Mouse (Mus musculus) kidney, postnatal 0 days (tissue): ENCODE results near the gene Syt7. TPM values are rescaled to one million over a fixed set of nuclear protein-coding genes. Genes with fewer than 3 reads are reported as not detected.
A peak's percentile ranks its signal among the peaks of the same experiment; 100 is the strongest.

ENCODE experiments used
- ATAC-seq: fragments of 200-750 bp; cut with Nextera tagmentation; replicated peaks from 2 replicates; pipeline ENCODE4 v1.8.0; 2017; ENCODE audit warnings: low read depth, moderate number of reproducible peaks, moderate TSS enrichment, moderate library complexity; ENCODE audit not compliant: low FRiP score
- DNase-seq: peaks from one replicate; pipeline ENCODE4 v3.0.0-alpha.2; 2016; ENCODE audit warnings: low spot score
- H3K27ac ChIP-seq: fragments of 300-500 bp; sonication (generic); 2 replicates; pipeline ENCODE4 v1.5.1; 2014; ENCODE audit warnings: mild to moderate bottlenecking
- H3K27me3 ChIP-seq: fragments of 300-500 bp; sonication (generic); 2 replicates; pipeline ENCODE4 v1.6.1; 2014; ENCODE audit warnings: low read length, mixed read lengths; ENCODE audit not compliant: insufficient read depth
- H3K36me3 ChIP-seq: fragments of 300-500 bp; sonication (generic); 2 replicates; pipeline ENCODE4 v1.6.1; 2014; ENCODE audit warnings: low read length, mixed read lengths; ENCODE audit not compliant: insufficient read depth
- H3K4me1 ChIP-seq: fragments of 300-500 bp; sonication (generic); replicated peaks from 2 replicates; pipeline ENCODE4 v1.6.1; 2014; ENCODE audit warnings: antibody characterized with exemption, low read length, mixed read lengths; ENCODE audit not compliant: insufficient read depth
- H3K4me2 ChIP-seq: fragments of 300-500 bp; sonication (generic); 2 replicates; pipeline ENCODE4 v1.6.1; 2014; ENCODE audit warnings: mild to moderate bottlenecking, low read length, moderate library complexity, mixed read lengths
- H3K4me3 ChIP-seq: fragments of 300-500 bp; sonication (generic); replicated peaks from 2 replicates; pipeline ENCODE4 v1.5.1; 2014; ENCODE audit warnings: low read depth, low read length
- H3K9ac ChIP-seq: fragments of 300-500 bp; sonication (generic); 2 replicates; pipeline ENCODE4 v1.6.1; 2014; ENCODE audit warnings: low read depth, low read length
- H3K9me3 ChIP-seq: fragments of 300-500 bp; sonication (generic); replicated peaks from 2 replicates; pipeline ENCODE4 v1.6.1; 2016; ENCODE audit warnings: low read length, inconsistent platforms, mixed read lengths
- CTCF ChIP-seq: IDR thresholded peaks from 2 replicates; pipeline ENCODE4 v1.5.1; 2016; ENCODE audit warnings: antibody characterized with exemption, low read depth, mild to moderate bottlenecking, moderate library complexity
- WGBS: fragments of 180-500 bp; shearing (Covaris S2); extraction: QIAGEN DNeasy Blood & Tissue Kit; methylation state at CpG from one replicate; pipeline ENCODE4 v1.1.7; 2014; 5-methylcytosine and 5-hydroxymethylcytosine counted together
- polyA plus RNA-seq: library from polyadenylated mRNA; unstranded; fragments of >200 nt; fragmentation: Nextera tagmentation; extraction: Ambion mirVana; gene quantifications from 2 replicates; pipeline ENCODE4 v1.2.1, GENCODE M21; 2015

Gene Syt7
- polyA plus RNA-seq, 1 experiment from 2014 or later = 1.7 TPM

- Histone ChIP-seq H3K4me1 (no peaks in the 10 kb centered on the region), H3K27me3 (no peaks in the 10 kb centered on the region), H3K4me2 (no peak overlapping the region), H3K9me3 (no peaks in the 10 kb centered on the region), H3K4me3 (no peak overlapping the region), H3K36me3 (no peaks in the 10 kb centered on the region), H3K9ac (no peak overlapping the region), H3K27ac (no peak overlapping the region)
- DNase-seq (no peak), ATAC-seq (no peak)
- TF ChIP-seq CTCF = 0 out of 2 replicates have a peak, but pooled peaks have one; percentile 4
- 28% methylated on average over 6 of the region's 6 CpGs for WGBS
These were observed 84.9 kb downstream of the Syt7 start for GRCm38 (mm10) chr19:10473779-10474178.

DNA sequence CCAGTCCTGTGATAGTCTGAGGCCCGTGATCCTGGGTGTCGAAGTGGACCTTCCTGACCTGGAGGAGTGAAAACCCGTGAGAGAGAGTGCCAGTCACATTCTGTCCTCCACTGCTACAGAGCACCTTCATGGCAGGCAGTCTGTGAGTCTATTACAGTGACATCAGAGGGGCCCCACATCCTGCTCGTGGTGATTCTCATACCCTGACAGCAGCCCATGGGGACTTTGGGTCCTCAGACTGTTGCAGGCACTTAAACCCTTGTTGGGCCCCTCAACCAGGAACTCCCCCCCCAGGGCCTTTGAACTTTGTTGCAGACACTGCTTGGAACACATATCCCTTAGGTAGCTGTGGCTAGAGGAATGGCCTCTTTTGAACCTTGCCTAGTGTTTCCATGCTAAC lies 90.7 kb downstream of the Syt7 start:
- no peaks in the 10 kb centered on the region for H3K36me3 ChIP-seq
- H3K9me3 ChIP-seq = no peaks in the 10 kb centered on the region
- 42% methylated on average over 4 of the region's 4 CpGs for WGBS
- DNase-seq = no peak
- H3K4me2 ChIP-seq = no peak overlapping the region
- no peak overlapping the region for H3K4me3 ChIP-seq
- no peak overlapping the region for H3K9ac ChIP-seq
- H3K27me3 ChIP-seq = no peaks in the 10 kb centered on the region
- H3K27ac ChIP-seq = no peak overlapping the region
- TF ChIP-seq CTCF = no peak
- H3K4me1 ChIP-seq = no peaks in the 10 kb centered on the region
- ATAC-seq = no peak

GRCm38 (mm10) chr19:10482703-10483102 lies 93.8 kb downstream of the Syt7 start, which contains the start of gene Ppp1r32:
Gene Ppp1r32 (minus strand): TSS chr19:10482928.
- Histone ChIP-seq H3K9me3 (no peaks in the 10 kb centered on the region), H3K9ac (no peak within 1 kb of the TSS), H3K36me3 (no peaks in the 10 kb centered on the region), H3K4me1 (no peaks in the 10 kb centered on the region), H3K27me3 (no peaks in the 10 kb centered on the region), H3K27ac (no peak within 1 kb of the TSS), H3K4me2 (no peak within 1 kb of the TSS), H3K4me3 (no peak within 1 kb of the TSS)
- 38% methylated on average over 6 of the region's 6 CpGs for WGBS
- peak; percentile 36 for DNase-seq
- TF ChIP-seq CTCF = no peak
- no peak for ATAC-seq

GRCm38 (mm10) chr19:10486264-10486738 lies 97.4 kb downstream of the Syt7 start:
- Histone ChIP-seq H3K9me3 (no peaks in the 10 kb centered on the region), H3K4me3 (no peak overlapping the region), H3K27me3 (no peaks in the 10 kb centered on the region), H3K4me1 (no peaks in the 10 kb centered on the region), H3K9ac (no peak overlapping the region), H3K4me2 (no peak overlapping the region), H3K27ac (no peak overlapping the region), H3K36me3 (no peaks in the 10 kb centered on the region)
- TF ChIP-seq CTCF = peak; percentile 96
- 16% methylated on average over 9 of the region's 9 CpGs for WGBS
- peak; percentile 60 for ATAC-seq
- DNase-seq = peak; percentile 93

- H3K9me3 ChIP-seq = no peaks in the 10 kb centered on the region
- peaks cover 13% of the 10 kb centered on the region for H3K36me3 ChIP-seq
- DNase-seq (no peak), ATAC-seq (no peak)
- no peak overlapping the region for H3K4me3 ChIP-seq
- no peak overlapping the region for H3K9ac ChIP-seq
- no peaks in the 10 kb centered on the region for H3K27me3 ChIP-seq
- 0 out of 2 replicates have a peak, but pooled peaks cover 4% of the 10 kb centered on the region for H3K4me1 ChIP-seq
- H3K4me2 ChIP-seq = no peak overlapping the region
- no peak overlapping the region for H3K27ac ChIP-seq
- WGBS = 33% methylated on average over 1 of the region's 1 CpGs
- no peak for TF ChIP-seq CTCF
These were observed 106.8 kb downstream of the Syt7 start for GRCm38 (mm10) chr19:10495670-10496069.

- no peaks in the 10 kb centered on the region for H3K9me3 ChIP-seq
- ATAC-seq (no peak), DNase-seq (no peak)
- H3K4me3 ChIP-seq = no peak overlapping the region
- peaks cover 25% of the 10 kb centered on the region for H3K36me3 ChIP-seq
- 59% methylated on average over 2 of the region's 2 CpGs for WGBS
- no peak overlapping the region for H3K4me2 ChIP-seq
- no peak for TF ChIP-seq CTCF
- no peak overlapping the region for H3K9ac ChIP-seq
- no peaks in the 10 kb centered on the region for H3K27me3 ChIP-seq
- 0 out of 2 replicates have a peak, but pooled peaks cover 4% of the 10 kb centered on the region for H3K4me1 ChIP-seq
- H3K27ac ChIP-seq = no peak overlapping the region
These were observed 108.1 kb downstream of the Syt7 start for GRCm38 (mm10) chr19:10496976-10497375.

DNA sequence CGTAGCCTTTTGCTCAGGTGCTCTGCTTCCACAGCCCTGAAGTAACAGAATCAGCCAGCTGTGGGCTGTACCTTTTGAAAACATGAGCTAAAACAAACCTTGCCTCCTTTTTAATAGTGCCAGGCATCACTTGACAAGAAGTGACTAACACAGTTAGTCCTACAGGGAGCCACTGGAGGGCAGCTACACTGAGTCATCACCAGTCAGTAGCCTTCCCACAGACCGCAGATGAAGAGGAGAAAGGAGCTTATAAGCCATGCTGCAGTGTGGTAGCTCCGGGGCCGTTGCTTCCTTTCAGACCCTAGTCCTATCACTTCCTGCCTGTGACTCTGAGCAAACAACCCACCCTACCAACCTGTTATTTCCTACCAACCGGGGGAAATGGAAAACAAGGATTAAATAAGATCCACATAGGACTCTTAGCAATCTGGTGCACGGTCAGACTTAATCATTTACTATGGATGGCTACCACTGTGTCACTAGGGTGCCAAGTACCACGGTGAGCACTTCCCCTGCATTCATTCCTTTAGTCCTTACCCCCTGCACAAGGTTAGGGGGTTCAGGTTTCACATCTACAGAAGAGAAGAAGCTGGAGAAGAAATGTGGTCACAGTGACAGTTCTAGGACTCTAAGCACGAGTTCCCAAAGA lies 108.7 kb downstream of the Syt7 start:
- DNase-seq = no peak
- ATAC-seq = 0 out of 2 replicates have a peak, but pooled peaks have one; percentile 45
- H3K9ac ChIP-seq = no peak overlapping the region
- H3K4me3 ChIP-seq = no peak overlapping the region
- 0 out of 2 replicates have a peak, but pooled peaks have one; percentile 10 for TF ChIP-seq CTCF
- 0 out of 2 replicates have a peak, but pooled peaks cover 4% of the 10 kb centered on the region for H3K4me1 ChIP-seq
- 28% methylated on average over 8 of the region's 8 CpGs for WGBS
- H3K9me3 ChIP-seq = no peaks in the 10 kb centered on the region
- no peaks in the 10 kb centered on the region for H3K27me3 ChIP-seq
- no peak overlapping the region for H3K4me2 ChIP-seq
- H3K27ac ChIP-seq = no peak overlapping the region
- peaks cover 26% of the 10 kb centered on the region for H3K36me3 ChIP-seq
